Mouse (Mus musculus) effector memory CD4-positive, alpha-beta T cell, adult 7 months (primary cell): ENCODE measurements around the gene Ykt6. TPM values are rescaled to one million over a fixed set of nuclear protein-coding genes. Genes with fewer than 3 reads are reported as not detected.

ENCODE experiments used
- polyA plus RNA-seq: library from polyadenylated mRNA; unstranded; fragments of 100-300 nt; shearing (Covaris generic); gene quantifications from one replicate; pipeline ENCODE4 v1.2.1, GENCODE M21; 2017

Gene Ykt6
- polyA plus RNA-seq: 26.4 TPM

DNA sequence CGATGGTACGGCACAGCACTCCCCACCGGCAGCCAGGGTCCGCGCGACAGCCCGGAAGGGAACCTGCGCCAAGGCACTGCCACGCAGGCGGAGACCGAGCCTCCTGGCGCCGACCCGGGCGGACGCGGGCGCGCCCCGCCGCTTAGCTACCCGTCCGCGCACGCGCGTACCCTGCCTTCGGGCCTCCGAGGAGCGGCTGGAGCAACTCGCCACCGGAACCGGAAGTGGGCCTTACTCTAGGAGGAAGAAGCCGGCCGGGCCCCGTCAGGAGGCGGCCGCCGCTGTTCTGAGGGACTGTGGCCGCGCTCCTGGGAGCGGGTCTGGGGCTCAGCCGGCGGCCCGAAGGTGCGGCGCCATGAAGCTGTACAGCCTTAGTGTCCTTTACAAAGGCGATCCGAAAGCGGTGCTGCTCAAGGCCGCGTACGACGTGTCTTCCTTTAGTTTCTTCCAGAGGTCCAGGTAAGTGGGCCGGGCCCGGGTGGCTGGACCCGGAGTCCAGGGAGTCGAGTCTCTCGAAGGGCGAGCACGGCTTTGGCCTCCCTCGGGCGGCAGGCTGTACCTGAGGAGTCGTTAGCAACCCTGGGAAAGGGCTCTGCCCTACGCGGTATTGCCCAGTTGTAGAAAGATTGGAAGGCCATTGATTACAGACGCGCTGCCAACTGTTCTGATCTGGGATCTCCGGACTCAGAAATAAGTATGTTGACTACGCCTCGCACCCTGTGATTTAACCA lies at the start of gene Ykt6:
TSS of gene Ykt6 (plus strand) at position 148 of the 731 bp plus-strand sequence.

DNA sequence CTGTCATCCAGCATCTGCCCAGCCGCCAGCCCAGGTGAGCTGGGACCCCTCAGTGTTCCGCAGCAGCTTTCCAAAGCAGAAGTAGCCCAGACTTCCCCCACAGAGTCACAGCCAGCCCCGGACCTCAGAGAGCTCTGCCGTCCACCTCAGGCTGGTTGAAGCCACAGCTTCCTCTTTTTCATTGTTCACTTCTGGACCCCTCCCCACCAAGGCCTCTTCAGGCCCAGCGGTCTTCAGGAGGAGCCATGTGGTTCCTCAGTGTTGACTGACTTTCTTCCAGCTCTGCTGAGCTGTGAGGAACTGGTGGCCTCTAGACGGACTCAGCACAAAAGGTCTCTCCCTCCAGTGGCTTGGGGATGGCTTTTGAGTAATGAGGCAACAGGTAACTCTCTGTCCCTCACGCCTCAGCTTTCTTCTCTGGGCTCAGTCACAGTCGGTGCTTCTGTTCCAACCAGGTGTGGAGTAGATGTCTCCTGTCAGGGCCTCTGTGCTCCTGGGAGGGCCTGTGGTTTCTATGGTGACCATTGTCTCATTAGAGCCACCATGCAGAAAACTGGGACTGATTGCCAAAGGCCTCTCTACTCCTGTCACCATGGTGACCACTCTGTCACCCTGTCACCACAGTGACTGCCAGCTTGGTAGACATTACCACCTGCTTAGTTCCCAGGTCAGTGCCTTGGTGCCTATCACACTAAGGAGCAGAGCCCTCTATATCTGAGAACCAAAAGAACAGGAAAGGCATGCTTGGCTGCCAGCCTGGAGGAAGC lies 5.7 kb upstream of the Ykt6 start, which contains the start of gene Gck:
TSS of gene Gck (minus strand) at position 496 of the 767 bp plus-strand sequence.

Other genes with a start within 250 kb of the Ykt6 start
- 119 TPM for gene Mrps24, start 240.0 kb upstream of the Ykt6 start, polyA plus RNA-seq
- 24.0 TPM for gene Urgcp, start 193.3 kb upstream of the Ykt6 start, polyA plus RNA-seq
- gene Dbnl, start 167.2 kb upstream of the Ykt6 start, polyA plus RNA-seq: 181 TPM
- 1.9 TPM for gene Pgam2, start 152.0 kb upstream of the Ykt6 start, polyA plus RNA-seq
- gene Polm, start 117.7 kb upstream of the Ykt6 start, polyA plus RNA-seq: 11.8 TPM
- 0.54 TPM for gene Aebp1, start 93.7 kb upstream of the Ykt6 start, polyA plus RNA-seq
- 51.8 TPM for gene Pold2, start 77.4 kb upstream of the Ykt6 start, polyA plus RNA-seq
- not detected for gene Myl7, start 56.9 kb upstream of the Ykt6 start, polyA plus RNA-seq
- gene Gck, start 5.6 kb upstream of the Ykt6 start, polyA plus RNA-seq: 0.63 TPM
- 14.8 TPM for gene Camk2b, start 110.7 kb downstream of the Ykt6 start, polyA plus RNA-seq
- not detected for gene A730071L15Rik, start 244.3 kb downstream of the Ykt6 start, polyA plus RNA-seq
- gene Nudcd3, start 244.7 kb downstream of the Ykt6 start, polyA plus RNA-seq: 49.3 TPM